Mouse (Mus musculus): Measurements from ENCODE around the gene Mlip.

DNA sequence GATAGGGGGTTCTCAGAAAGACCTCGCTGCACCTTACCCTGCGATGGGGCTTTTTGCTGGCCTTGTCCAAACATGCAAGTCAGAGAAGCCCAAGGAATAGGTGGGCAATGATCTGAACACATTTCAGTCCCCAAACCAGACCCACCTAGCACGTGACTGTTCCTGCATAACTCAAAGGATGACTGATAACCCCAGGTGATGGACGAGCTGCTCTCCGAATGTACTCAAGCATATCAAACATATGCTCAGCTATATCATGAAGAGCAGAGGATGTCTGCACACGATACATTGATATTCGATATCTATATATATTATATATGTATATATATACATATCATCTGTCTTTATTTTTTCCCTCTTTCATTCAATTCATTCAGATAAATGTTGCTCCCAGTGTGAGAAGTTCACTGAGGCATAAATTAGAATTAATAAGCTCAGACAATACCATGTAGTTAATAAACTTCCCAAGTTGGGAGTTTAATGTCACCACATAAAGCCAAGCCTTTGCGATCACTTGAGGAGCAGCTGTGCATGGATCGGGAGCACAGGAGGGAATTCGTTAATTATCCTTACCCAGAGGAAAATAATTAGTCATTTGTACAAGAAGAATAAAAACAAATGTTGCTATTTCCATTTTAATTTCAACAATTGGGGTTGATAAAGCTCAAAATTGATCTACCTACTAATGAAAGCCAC is 6.7 kb upstream of the Mlip start:
- TF ChIP-seq CTCF (IDR thresholded peaks at IDR 0.05; ENCODE audit: insufficient read depth, low read depth, low read length) (no peak), POLR2A (IDR thresholded peaks at IDR 0.05; ENCODE audit: insufficient read depth, low read depth, low read length) (no peak)

Data from olfactory bulb, adult 2 months (tissue).